Mouse (Mus musculus): Measurements from ENCODE around the gene Mcmbp. TPM values are rescaled to one million over a fixed set of nuclear protein-coding genes. Genes with fewer than 3 reads are reported as not detected.
"Not testable (repeated sequence)": the region's sequence is repeated elsewhere in the genome, so short reads cannot be mapped to it uniquely, and the experiment has no call there.

The Mcmbp gene
- polyA plus RNA-seq, 2 experiments: 45.2 to 62.4 TPM

DNA sequence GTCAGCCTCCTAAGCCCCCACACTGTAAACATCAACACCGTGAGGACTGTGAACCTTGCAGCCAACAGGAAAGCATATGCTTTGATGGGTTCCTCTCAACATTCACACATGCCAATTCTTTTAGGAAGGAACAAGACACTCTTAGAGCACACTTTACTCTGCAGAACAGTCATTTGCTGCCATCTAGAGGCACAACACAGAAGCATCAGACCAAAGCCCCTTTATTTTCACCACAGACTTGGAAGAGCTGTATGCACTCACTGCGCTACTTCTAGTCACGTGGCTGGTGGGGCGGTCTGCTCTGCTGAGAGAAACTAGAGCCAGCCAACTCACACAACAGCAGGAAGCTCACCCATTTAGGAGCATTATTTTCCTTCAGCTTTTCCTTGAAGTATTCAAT lies 15.5 kb downstream of the Mcmbp start:
- Histone ChIP-seq H3K9me3 (ENCODE audit: control insufficient read depth, low read length) (no peaks in the 10 kb centered on the region), H3K9ac (ENCODE audit: low read depth, low read length, severe bottlenecking) (no peak overlapping the region), H3K4me3 (replicated peaks; ENCODE audit: low read length) (no peak overlapping the region), H3K27ac (replicated peaks; ENCODE audit: low read depth, low read length) (no peak overlapping the region), H3K4me1 (ENCODE audit: control insufficient read depth, insufficient read depth, low read length) (0 out of 2 replicates have a peak, but pooled peaks cover 3% of the 10 kb centered on the region), H3K36me3 (ENCODE audit: control insufficient read depth, insufficient read depth, low read length) (peaks cover 32% of the 10 kb centered on the region), H3K4me2 (replicated peaks; ENCODE audit: low read depth, low read length, severe bottlenecking) (no peak overlapping the region), H3K27me3 (ENCODE audit: control insufficient read depth, insufficient read depth, low read length) (no peaks in the 10 kb centered on the region)
- WGBS: 39% methylated on average over 4 of the region's 4 CpGs
- DNase-seq (ENCODE audit: low spot score) (peak; percentile 80), ATAC-seq (ENCODE audit: low FRiP score, low read depth) (peak; percentile 85)
- no peak for TF ChIP-seq POLR2A (IDR thresholded peaks at IDR 0.05; ENCODE audit: borderline replicate concordance, extremely low read depth, insufficient read depth, insufficient read length)

DNA sequence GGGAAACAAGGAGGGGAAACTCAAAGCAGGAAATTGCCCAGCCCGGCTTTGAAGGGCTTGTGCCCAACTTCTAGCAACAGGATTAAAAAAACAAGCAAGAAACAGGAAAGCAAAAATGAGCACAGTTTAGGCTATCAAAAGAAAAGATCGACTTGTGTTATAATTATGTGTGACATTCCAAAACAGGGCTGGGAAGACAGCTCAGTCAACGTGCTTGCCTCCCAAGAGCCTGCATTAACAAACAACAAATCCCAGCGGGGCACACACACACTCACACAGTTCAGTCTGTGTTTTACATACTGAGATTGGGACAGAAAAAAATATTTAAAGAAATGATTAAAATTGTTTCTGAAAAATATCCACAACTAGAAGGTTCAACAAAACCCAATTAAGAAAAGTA lies 22.3 kb downstream of the Mcmbp start:
- peaks cover 86% of the 10 kb centered on the region for H3K36me3 ChIP-seq (ENCODE audit: control insufficient read depth, insufficient read depth, low read length)
- H3K9ac ChIP-seq (ENCODE audit: low read depth, low read length, severe bottlenecking): no peak overlapping the region
- no peak for ATAC-seq (ENCODE audit: low FRiP score, low read depth)
- no peak overlapping the region for H3K27ac ChIP-seq (replicated peaks; ENCODE audit: low read depth, low read length)
- DNase-seq (ENCODE audit: low spot score): no peak
- TF ChIP-seq POLR2A (IDR thresholded peaks at IDR 0.05; ENCODE audit: borderline replicate concordance, extremely low read depth, insufficient read depth, insufficient read length): no peak
- H3K4me3 ChIP-seq (replicated peaks; ENCODE audit: low read length): no peak overlapping the region
- no peaks in the 10 kb centered on the region for H3K27me3 ChIP-seq (ENCODE audit: control insufficient read depth, insufficient read depth, low read length)
- H3K4me1 ChIP-seq (ENCODE audit: control insufficient read depth, insufficient read depth, low read length): no peaks in the 10 kb centered on the region
- WGBS: 73% methylated on average over 4 of the region's 4 CpGs
- H3K9me3 ChIP-seq (ENCODE audit: control insufficient read depth, low read length): no peaks in the 10 kb centered on the region
- H3K4me2 ChIP-seq (replicated peaks; ENCODE audit: low read depth, low read length, severe bottlenecking): no peak overlapping the region

DNA sequence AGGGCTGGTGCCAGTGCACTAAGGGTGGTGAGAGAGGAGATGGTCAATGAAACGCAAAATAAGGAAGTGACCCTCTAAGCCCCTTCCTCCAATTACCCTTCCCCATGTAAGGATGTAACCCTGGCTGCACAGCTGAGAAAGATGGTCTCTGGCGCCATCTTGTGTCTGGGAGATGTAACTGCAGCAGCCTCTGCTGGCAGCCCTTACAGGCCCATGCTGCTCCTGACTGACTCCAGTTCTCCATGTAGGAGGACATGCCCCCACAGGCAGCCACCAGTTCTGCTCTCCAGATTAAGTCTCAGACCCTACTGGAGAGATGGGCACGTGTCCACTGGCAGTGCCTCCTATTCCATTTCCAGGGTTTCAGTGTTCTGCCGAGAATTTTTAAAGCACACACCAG lies 34.6 kb downstream of the Mcmbp start:
- H3K27ac ChIP-seq (replicated peaks; ENCODE audit: low read depth, low read length): no peak overlapping the region
- ATAC-seq (ENCODE audit: low FRiP score, low read depth): peak; percentile 72; the same call in 1 of the 2 replicates
- no peak overlapping the region for H3K9ac ChIP-seq (ENCODE audit: low read depth, low read length, severe bottlenecking)
- H3K36me3 ChIP-seq (ENCODE audit: control insufficient read depth, insufficient read depth, low read length): peaks cover 97% of the 10 kb centered on the region
- no peak overlapping the region for H3K4me3 ChIP-seq (replicated peaks; ENCODE audit: low read length)
- DNase-seq (ENCODE audit: low spot score): peak; percentile 74
- no peak for TF ChIP-seq POLR2A (IDR thresholded peaks at IDR 0.05; ENCODE audit: borderline replicate concordance, extremely low read depth, insufficient read depth, insufficient read length)
- H3K27me3 ChIP-seq (ENCODE audit: control insufficient read depth, insufficient read depth, low read length): no peaks in the 10 kb centered on the region
- no peaks in the 10 kb centered on the region for H3K9me3 ChIP-seq (ENCODE audit: control insufficient read depth, low read length)
- WGBS: 20% methylated on average over 4 of the region's 4 CpGs
- no peaks in the 10 kb centered on the region for H3K4me1 ChIP-seq (ENCODE audit: control insufficient read depth, insufficient read depth, low read length)
- no peak overlapping the region for H3K4me2 ChIP-seq (replicated peaks; ENCODE audit: low read depth, low read length, severe bottlenecking)

DNA sequence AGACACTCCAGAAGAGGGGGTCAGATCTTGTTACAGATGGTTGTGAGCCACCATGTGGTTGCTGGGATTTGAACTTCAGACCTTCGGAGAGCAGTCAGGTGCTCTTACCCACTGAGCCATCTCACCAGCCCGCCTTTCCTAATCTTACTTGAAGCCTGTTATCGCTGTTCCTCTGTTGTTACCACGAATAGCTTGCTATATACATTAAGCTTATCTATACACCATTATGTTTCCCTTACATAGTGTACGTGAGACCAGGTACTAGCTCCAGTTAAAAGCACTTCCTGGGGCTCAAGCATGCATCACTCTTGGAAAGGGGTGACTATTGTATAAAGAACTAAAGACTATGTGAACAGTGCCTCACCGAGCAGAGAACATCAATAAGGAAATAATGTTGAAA lies 40.3 kb downstream of the Mcmbp start:
- not testable (repeated sequence) for H3K4me2 ChIP-seq (replicated peaks; ENCODE audit: low read depth, low read length, severe bottlenecking); H3K4me1 ChIP-seq (ENCODE audit: control insufficient read depth, insufficient read depth, low read length); H3K27me3 ChIP-seq (ENCODE audit: control insufficient read depth, insufficient read depth, low read length); DNase-seq (ENCODE audit: low spot score); H3K4me3 ChIP-seq (replicated peaks; ENCODE audit: low read length); H3K9me3 ChIP-seq (ENCODE audit: control insufficient read depth, low read length); H3K9ac ChIP-seq (ENCODE audit: low read depth, low read length, severe bottlenecking); H3K27ac ChIP-seq (replicated peaks; ENCODE audit: low read depth, low read length); ATAC-seq (ENCODE audit: low FRiP score, low read depth)
- WGBS: 94% methylated on average over 6 of the region's 6 CpGs
- peaks cover 93% of the 10 kb centered on the region for H3K36me3 ChIP-seq (ENCODE audit: control insufficient read depth, insufficient read depth, low read length)

DNA sequence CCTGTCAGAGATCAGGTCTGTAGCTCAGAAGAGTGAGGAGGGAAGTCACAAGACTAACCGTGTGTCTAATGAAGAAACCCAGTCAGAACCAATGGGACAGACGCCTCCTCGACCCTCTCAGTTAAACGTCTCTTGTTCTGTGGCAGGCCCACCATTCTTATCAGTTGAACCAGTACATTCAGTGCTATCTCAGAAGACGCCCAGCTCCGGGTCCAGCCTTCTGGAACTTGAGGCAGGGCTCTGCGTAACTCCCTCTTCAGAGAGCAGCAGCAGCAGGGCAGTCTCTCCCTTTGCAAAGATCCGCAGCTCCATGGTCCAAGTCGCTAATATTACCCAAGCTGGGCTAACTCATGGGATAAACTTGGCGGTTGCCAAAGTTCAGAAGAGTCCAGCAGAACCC lies 45.4 kb downstream of the Mcmbp start:
- no peaks in the 10 kb centered on the region for H3K27me3 ChIP-seq (ENCODE audit: control insufficient read depth, insufficient read depth, low read length)
- DNase-seq (ENCODE audit: low spot score) (no peak), ATAC-seq (ENCODE audit: low FRiP score, low read depth) (no peak)
- no peaks in the 10 kb centered on the region for H3K9me3 ChIP-seq (ENCODE audit: control insufficient read depth, low read length)
- no peak overlapping the region for H3K4me2 ChIP-seq (replicated peaks; ENCODE audit: low read depth, low read length, severe bottlenecking)
- WGBS: 96% methylated on average over 10 of the region's 10 CpGs
- no peak overlapping the region for H3K27ac ChIP-seq (replicated peaks; ENCODE audit: low read depth, low read length)
- H3K36me3 ChIP-seq (ENCODE audit: control insufficient read depth, insufficient read depth, low read length): peaks cover 67% of the 10 kb centered on the region
- H3K4me1 ChIP-seq (ENCODE audit: control insufficient read depth, insufficient read depth, low read length): no peaks in the 10 kb centered on the region
- no peak overlapping the region for H3K4me3 ChIP-seq (replicated peaks; ENCODE audit: low read length)
- no peak overlapping the region for H3K9ac ChIP-seq (ENCODE audit: low read depth, low read length, severe bottlenecking)
- TF ChIP-seq POLR2A (IDR thresholded peaks at IDR 0.05; ENCODE audit: borderline replicate concordance, extremely low read depth, insufficient read depth, insufficient read length): no peak

DNA sequence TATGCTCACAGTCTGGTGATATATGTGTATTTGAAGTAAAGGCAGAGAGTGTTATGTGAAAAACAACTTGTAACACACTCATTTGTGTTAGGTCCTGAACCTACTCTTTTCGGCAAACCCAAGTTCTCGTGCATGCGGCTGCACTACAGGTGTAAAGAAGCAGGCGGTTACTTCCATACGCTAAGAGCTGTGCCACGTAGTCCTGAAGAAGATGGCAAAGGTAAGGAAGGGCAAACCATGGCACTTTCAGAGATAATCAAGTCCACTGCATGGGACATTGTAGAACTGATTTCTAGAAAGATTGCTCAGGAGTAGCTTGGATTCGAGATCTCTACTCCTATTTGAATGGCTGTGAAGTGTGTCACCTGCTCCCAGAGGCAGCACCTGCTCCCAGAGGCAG lies 48.1 kb downstream of the Mcmbp start:
- WGBS: 93% methylated on average over 7 of the region's 7 CpGs
- no peak for TF ChIP-seq POLR2A (IDR thresholded peaks at IDR 0.05; ENCODE audit: borderline replicate concordance, extremely low read depth, insufficient read depth, insufficient read length)
- Histone ChIP-seq H3K27me3 (ENCODE audit: control insufficient read depth, insufficient read depth, low read length) (no peaks in the 10 kb centered on the region), H3K4me1 (ENCODE audit: control insufficient read depth, insufficient read depth, low read length) (no peaks in the 10 kb centered on the region), H3K4me2 (replicated peaks; ENCODE audit: low read depth, low read length, severe bottlenecking) (no peak overlapping the region), H3K9me3 (ENCODE audit: control insufficient read depth, low read length) (peaks cover 14% of the 10 kb centered on the region), H3K27ac (replicated peaks; ENCODE audit: low read depth, low read length) (no peak overlapping the region), H3K36me3 (ENCODE audit: control insufficient read depth, insufficient read depth, low read length) (peaks cover 56% of the 10 kb centered on the region), H3K9ac (ENCODE audit: low read depth, low read length, severe bottlenecking) (no peak overlapping the region), H3K4me3 (replicated peaks; ENCODE audit: low read length) (no peak overlapping the region)
- DNase-seq (ENCODE audit: low spot score) (no peak), ATAC-seq (ENCODE audit: low FRiP score, low read depth) (no peak)

Data from limb, embryonic 14.5 days (tissue).